Mouse (Mus musculus) limb, embryonic 14.5 days (tissue): ENCODE results near the gene Cep57. TPM values are rescaled to one million over a fixed set of nuclear protein-coding genes. Genes with fewer than 3 reads are reported as not detected.
"Not testable (repeated sequence)": the region's sequence is repeated elsewhere in the genome, so short reads cannot be mapped to it uniquely, and the experiment has no call there.

Experiments used
- ATAC-seq: fragments of 200-750 bp; cut with Nextera tagmentation; 2 replicates; pipeline ENCODE4 v1.8.0; 2017; ENCODE audit warnings: low read depth, moderate number of reproducible peaks, moderate TSS enrichment; ENCODE audit not compliant: low FRiP score
- DNase-seq: peaks from one replicate; pipeline ENCODE4 v3.0.0-alpha.2; 2015; ENCODE audit warnings: low spot score
- H3K27ac ChIP-seq: fragments of 300-500 bp; sonication (generic); replicated peaks from 2 replicates; pipeline ENCODE4 v1.5.1; 2014; ENCODE audit warnings: low read depth, mild to moderate bottlenecking, low read length, moderate library complexity, mixed read lengths
- H3K27me3 ChIP-seq: fragments of 300-500 bp; sonication (generic); 2 replicates; pipeline ENCODE4 v1.6.1; 2014; ENCODE audit warnings: low read length, mixed read lengths; ENCODE audit not compliant: control insufficient read depth, insufficient read depth
- H3K36me3 ChIP-seq: fragments of 300-500 bp; sonication (generic); 2 replicates; pipeline ENCODE4 v1.6.1; 2014; ENCODE audit warnings: mild to moderate bottlenecking, low read length, moderate library complexity, mixed read lengths; ENCODE audit not compliant: control insufficient read depth, insufficient read depth
- H3K4me1 ChIP-seq: fragments of 300-500 bp; sonication (generic); 2 replicates; pipeline ENCODE4 v1.6.1; 2014; ENCODE audit warnings: antibody characterized with exemption, low read length, mixed read lengths; ENCODE audit not compliant: control insufficient read depth, insufficient read depth
- H3K4me2 ChIP-seq: fragments of 300-500 bp; sonication (generic); replicated peaks from 2 replicates; pipeline ENCODE4 v1.6.1; 2014; ENCODE audit warnings: low read depth, mild to moderate bottlenecking, low read length, moderate library complexity; ENCODE audit not compliant: severe bottlenecking
- H3K4me3 ChIP-seq: fragments of 300-500 bp; sonication (generic); replicated peaks from 2 replicates; pipeline ENCODE4 v1.5.1; 2014; ENCODE audit warnings: low read length
- H3K9ac ChIP-seq: fragments of 300-500 bp; sonication (generic); 2 replicates; pipeline ENCODE4 v1.6.1; 2014; ENCODE audit warnings: mild to moderate bottlenecking, low read depth, low read length, moderate library complexity; ENCODE audit not compliant: severe bottlenecking
- H3K9me3 ChIP-seq: fragments of 300-500 bp; sonication (generic); 2 replicates; pipeline ENCODE4 v1.6.1; 2016; ENCODE audit warnings: low read length; ENCODE audit not compliant: control insufficient read depth
- POLR2A ChIP-seq: fragments of 200-500 bp; IDR thresholded peaks from 2 replicates; pipeline ENCODE4 v1.8.0; 2012; ENCODE audit warnings: inconsistent platforms, mild to moderate bottlenecking, moderate library complexity, borderline replicate concordance; ENCODE audit not compliant: insufficient read depth, insufficient read length; ENCODE audit errors: extremely low read depth
- WGBS: fragments of 180-500 bp; shearing (Covaris S2); extraction: QIAGEN DNeasy Blood & Tissue Kit; methylation state at CpG from one replicate; pipeline ENCODE4 v1.1.7; 2014; 5-methylcytosine and 5-hydroxymethylcytosine counted together
- polyA plus RNA-seq, 2 experiments: library from polyadenylated mRNA; depleted of rRNA in 1 of 2; stranded (reverse) in 1 of 2; unstranded in 1 of 2; fragments of >200 nt; fragmentation: Nextera tagmentation in 1 of 2; extraction: Ambion mirVana in 1 of 2; gene quantifications; 2 replicates each; pipeline versions ENCODE4 v1.2.1 to v1.2.3; 2012 to 2014

Cep57 gene
- polyA plus RNA-seq, 2 experiments = 46.9 to 53.1 TPM

- H3K27ac ChIP-seq = no peak overlapping the region
- H3K9ac ChIP-seq = no peak overlapping the region
- H3K4me3 ChIP-seq = no peak overlapping the region
- 74% methylated on average over 1 of the region's 1 CpGs for WGBS
- no peak overlapping the region for H3K4me2 ChIP-seq
- DNase-seq = no peak
- H3K27me3 ChIP-seq = no peaks in the 10 kb centered on the region
- H3K4me1 ChIP-seq = no peaks in the 10 kb centered on the region
- H3K9me3 ChIP-seq = no peaks in the 10 kb centered on the region
- TF ChIP-seq POLR2A = no peak
- ATAC-seq = no peak
- H3K36me3 ChIP-seq = peaks cover 66% of the 10 kb centered on the region
Observed at GRCm38 (mm10) chr9:13794302-13794701, 32.6 kb downstream of the Cep57 start.

GRCm38 (mm10) chr9:13790864-13791263 is 36.0 kb downstream of the Cep57 start:
- not testable (repeated sequence) for DNase-seq, H3K4me2 ChIP-seq, H3K27ac ChIP-seq, H3K9ac ChIP-seq, H3K4me1 ChIP-seq, H3K9me3 ChIP-seq, H3K4me3 ChIP-seq, H3K27me3 ChIP-seq, ATAC-seq
- H3K36me3 ChIP-seq = peaks cover 63% of the 10 kb centered on the region
- 96% methylated on average over 7 of the region's 8 CpGs for WGBS

- H3K9ac ChIP-seq = no peak overlapping the region
- no peak for ATAC-seq
- no peak for DNase-seq
- no peaks in the 10 kb centered on the region for H3K4me1 ChIP-seq
- no peak overlapping the region for H3K4me3 ChIP-seq
- H3K36me3 ChIP-seq = peaks cover 23% of the 10 kb centered on the region
- no peaks in the 10 kb centered on the region for H3K27me3 ChIP-seq
- H3K4me2 ChIP-seq = no peak overlapping the region
- TF ChIP-seq POLR2A = no peak
- H3K27ac ChIP-seq = no peak overlapping the region
- H3K9me3 ChIP-seq = no peaks in the 10 kb centered on the region
- 98% methylated on average over 1 of the region's 1 CpGs for WGBS
Observed at GRCm38 (mm10) chr9:13781985-13782384, 44.9 kb downstream of the Cep57 start.

DNA sequence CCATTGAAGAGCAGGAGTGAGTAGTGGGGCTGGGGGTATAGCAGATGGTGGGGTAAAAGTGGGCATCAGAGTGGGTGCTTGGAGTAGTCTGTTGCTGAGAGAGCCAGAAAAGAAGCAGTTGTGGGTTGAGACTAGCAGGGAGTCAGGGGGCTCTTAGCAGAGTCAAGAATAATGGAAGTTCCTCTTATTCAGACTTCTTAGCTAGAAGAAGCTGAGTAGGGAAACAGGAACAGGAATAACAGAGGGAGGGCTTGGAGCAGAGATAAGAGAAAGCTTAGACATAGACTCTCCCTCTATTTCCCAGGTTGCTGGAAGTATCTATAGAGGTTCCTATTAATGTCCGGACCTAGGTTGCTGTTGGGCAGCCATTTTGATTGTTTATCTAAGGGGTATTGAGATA is 52.2 kb downstream of the Cep57 start:
- Histone ChIP-seq H3K9me3 (no peaks in the 10 kb centered on the region), H3K4me2 (no peak overlapping the region), H3K4me1 (no peaks in the 10 kb centered on the region), H3K27me3 (no peaks in the 10 kb centered on the region), H3K27ac (no peak overlapping the region), H3K9ac (no peak overlapping the region), H3K36me3 (no peaks in the 10 kb centered on the region), H3K4me3 (no peak overlapping the region)
- TF ChIP-seq POLR2A = no peak
- 95% methylated on average over 1 of the region's 1 CpGs for WGBS
- no peak for ATAC-seq
- no peak for DNase-seq

- DNase-seq (no peak), ATAC-seq (no peak)
- 88% methylated on average over 7 of the region's 7 CpGs for WGBS
- no peaks in the 10 kb centered on the region for H3K27me3 ChIP-seq
- no peak overlapping the region for H3K27ac ChIP-seq
- H3K9me3 ChIP-seq = no peaks in the 10 kb centered on the region
- H3K36me3 ChIP-seq = no peaks in the 10 kb centered on the region
- H3K9ac ChIP-seq = no peak overlapping the region
- H3K4me1 ChIP-seq = no peaks in the 10 kb centered on the region
- H3K4me3 ChIP-seq = no peak overlapping the region
- no peak for TF ChIP-seq POLR2A
- no peak overlapping the region for H3K4me2 ChIP-seq
Observed at GRCm38 (mm10) chr9:13766570-13766969, 60.3 kb downstream of the Cep57 start.

- ATAC-seq (no peak), DNase-seq (no peak)
- H3K4me2 ChIP-seq = no peak overlapping the region
- no peaks in the 10 kb centered on the region for H3K9me3 ChIP-seq
- H3K4me1 ChIP-seq = no peaks in the 10 kb centered on the region
- no peak for TF ChIP-seq POLR2A
- no peak overlapping the region for H3K9ac ChIP-seq
- H3K27me3 ChIP-seq = no peaks in the 10 kb centered on the region
- no peaks in the 10 kb centered on the region for H3K36me3 ChIP-seq
- no peak overlapping the region for H3K27ac ChIP-seq
- no peak overlapping the region for H3K4me3 ChIP-seq
- 80% methylated on average over 2 of the region's 2 CpGs for WGBS
Observed at GRCm38 (mm10) chr9:13765624-13766023, 61.3 kb downstream of the Cep57 start.
